Mouse (Mus musculus) CH12.LX (cell line): ENCODE results near the gene Olfr1495. TPM values are rescaled to one million over a fixed set of nuclear protein-coding genes. Genes with fewer than 3 reads are reported as not detected.
A peak's percentile ranks its signal among the peaks of the same experiment; 100 is the strongest.

Source experiments
- DNase-seq: peaks from one replicate; pipeline ENCODE4 v3.0.0-alpha.2; 2013; ENCODE audit errors: extremely low read depth
- H3K27ac ChIP-seq: 2 replicates; pipeline ENCODE4 v1.5.1; 2012; ENCODE audit warnings: low read depth, mild to moderate bottlenecking, control low read depth, moderate library complexity; ENCODE audit not compliant: insufficient read depth
- H3K27me3 ChIP-seq: replicated peaks from 2 replicates; pipeline ENCODE3; 2012; ENCODE audit warnings: inconsistent platforms
- H3K36me3 ChIP-seq, 2 experiments: replicated peaks in 1 of 2; 2 replicates each; pipeline versions ENCODE3 to v1.6.1; 2012; ENCODE audit warnings: inconsistent platforms in 1 of 2, low read length in 1 of 2, mild to moderate bottlenecking in 1 of 2, mixed read lengths in 1 of 2, moderate library complexity in 1 of 2; ENCODE audit not compliant: control insufficient read depth in 1 of 2, insufficient read depth in 1 of 2
- H3K4me1 ChIP-seq, 2 experiments: 2 replicates each; pipeline ENCODE4 v1.6.1; 2012; ENCODE audit warnings: inconsistent platforms in 1 of 2, moderate library complexity in 1 of 2; ENCODE audit not compliant: insufficient read depth in 2 of 2, control insufficient read depth in 1 of 2
- H3K4me2 ChIP-seq: 2 replicates; pipeline ENCODE4 v1.6.1; 2012; ENCODE audit warnings: low read depth, mild to moderate bottlenecking, control low read depth; ENCODE audit not compliant: poor library complexity, insufficient read depth, severe bottlenecking
- H3K4me3 ChIP-seq, 3 experiments: fragments of 150-350 bp in 1 of 3; sonication (generic) in 1 of 3; replicated peaks in 1 of 3; 2 replicates each; pipeline versions ENCODE3 to v1.5.1; 2011 to 2012; ENCODE audit warnings: low read depth in 2 of 3, low read length in 2 of 3, mild to moderate bottlenecking in 2 of 3, moderate library complexity in 2 of 3, control low read depth in 1 of 3, improper control_type of control experiment in 1 of 3, inconsistent platforms in 1 of 3, mixed read lengths in 1 of 3; ENCODE audit not compliant: poor library complexity in 1 of 3
- H3K79me2 ChIP-seq: replicated peaks from 2 replicates; pipeline ENCODE4 v1.6.1; 2012; ENCODE audit warnings: mild to moderate bottlenecking, moderate library complexity; ENCODE audit not compliant: control insufficient read depth, poor library complexity, insufficient read depth, severe bottlenecking; ENCODE audit errors: extremely low read depth
- H3K9ac ChIP-seq: 2 replicates; pipeline ENCODE4 v1.6.1; 2012; ENCODE audit warnings: low read depth, mild to moderate bottlenecking, control low read depth, moderate library complexity; ENCODE audit not compliant: insufficient read depth
- H3K9me3 ChIP-seq: replicated peaks from 2 replicates; pipeline ENCODE3; 2012; ENCODE audit warnings: low read length, inconsistent platforms, mixed read lengths
- CHD1 ChIP-seq: IDR thresholded peaks from 2 replicates; pipeline ENCODE4 v1.6.1; 2012; ENCODE audit warnings: low read depth, low read length, improper control_type of control experiment, inconsistent platforms
- CHD2 ChIP-seq: IDR thresholded peaks from 2 replicates; pipeline ENCODE4 v1.6.1; 2011; ENCODE audit warnings: low read length, improper control_type of control experiment
- CTCF ChIP-seq, 2 experiments: IDR thresholded peaks in 1 of 2; conservative IDR thresholded peaks in 1 of 2; 2 replicates each; pipeline ENCODE4 v1.5.1; 2011 to 2012; ENCODE audit warnings: low read depth in 2 of 2, low read length in 2 of 2, improper control_type of control experiment in 1 of 2, inconsistent platforms in 1 of 2, mild to moderate bottlenecking in 1 of 2, moderate library complexity in 1 of 2
- EP300 ChIP-seq: IDR thresholded peaks from 2 replicates; pipeline ENCODE4 v1.6.1; 2011; ENCODE audit warnings: low read length, improper control_type of control experiment
- HCFC1 ChIP-seq: IDR thresholded peaks from 2 replicates; pipeline ENCODE4 v1.6.1; 2012; ENCODE audit warnings: low read depth, mild to moderate bottlenecking, inconsistent platforms, low read length, improper control_type of control experiment
- IRF4 ChIP-seq: IDR thresholded peaks from 2 replicates; pipeline ENCODE4 v1.6.1; 2014; ENCODE audit warnings: low read depth, mild to moderate bottlenecking, inconsistent platforms, low read length, improper control_type of control experiment
- KAT2A ChIP-seq: IDR thresholded peaks from 2 replicates; pipeline ENCODE4 v1.6.1; 2012; ENCODE audit warnings: low read length, improper control_type of control experiment, inconsistent platforms; ENCODE audit not compliant: insufficient replicate concordance
- MAFK ChIP-seq: IDR thresholded peaks from 2 replicates; pipeline ENCODE4 v1.6.1; 2011; ENCODE audit warnings: low read length, improper control_type of control experiment; ENCODE audit not compliant: insufficient replicate concordance
- MXI1 ChIP-seq: IDR thresholded peaks from 2 replicates; pipeline ENCODE4 v1.6.1; 2011; ENCODE audit warnings: mild to moderate bottlenecking, low read depth, low read length, improper control_type of control experiment
- NRF1 ChIP-seq: IDR thresholded peaks from 2 replicates; pipeline ENCODE4 v1.6.1; 2014; ENCODE audit warnings: low read depth, mild to moderate bottlenecking, inconsistent platforms, low read length, improper control_type of control experiment, moderate library complexity
- POLR2A ChIP-seq: IDR thresholded peaks from 2 replicates; pipeline ENCODE4 v1.6.1; 2011; ENCODE audit warnings: low read depth, mild to moderate bottlenecking, improper control_type of control experiment, low read length
- POLR2AphosphoS2 ChIP-seq: IDR thresholded peaks from 2 replicates; pipeline ENCODE4 v1.6.1; 2011; ENCODE audit warnings: low read depth, low read length, improper control_type of control experiment
- RAD21 ChIP-seq: IDR thresholded peaks from 2 replicates; pipeline ENCODE4 v1.6.1; 2011; ENCODE audit warnings: low read depth, mild to moderate bottlenecking, low read length, improper control_type of control experiment, moderate library complexity
- SIN3A ChIP-seq: IDR thresholded peaks from 2 replicates; pipeline ENCODE4 v1.6.1; 2012; ENCODE audit warnings: low read length, improper control_type of control experiment, inconsistent platforms
- SMC3 ChIP-seq: IDR thresholded peaks from 2 replicates; pipeline ENCODE4 v1.6.1; 2011; ENCODE audit warnings: low read depth, low read length, improper control_type of control experiment
- TBP ChIP-seq: conservative IDR thresholded peaks from 2 replicates; pipeline ENCODE4 v1.6.1; 2011; ENCODE audit warnings: low read depth, low read length, improper control_type of control experiment
- TCF12 ChIP-seq: IDR thresholded peaks from 2 replicates; pipeline ENCODE4 v1.6.1; 2014; ENCODE audit warnings: low read depth, mild to moderate bottlenecking, inconsistent platforms, low read length, improper control_type of control experiment
- UBTF ChIP-seq: IDR thresholded peaks from 2 replicates; pipeline ENCODE4 v1.6.1; 2012; ENCODE audit warnings: low read depth, mild to moderate bottlenecking, inconsistent platforms, low read length, improper control_type of control experiment, moderate library complexity
- ZKSCAN1 ChIP-seq: IDR thresholded peaks from 2 replicates; pipeline ENCODE4 v1.6.1; 2012; ENCODE audit warnings: low read depth, inconsistent platforms, low read length, improper control_type of control experiment, borderline replicate concordance
- dilution Hi-C: fragments of 300-500 bp; cut with MboI; formaldehyde crosslinking; loops from 2 replicates; pipeline ENCODE4 v1.14.3; 2020; ENCODE audit warnings: low sequenced_read_pairs; ENCODE audit not compliant: extremely low pct_unique_long_range_greater_than_20kb, extremely low pct_ligation_motif_present
- in situ Hi-C: fragments of 300-500 bp; cut with MboI; formaldehyde crosslinking; loops from 3 replicates; pipeline ENCODE4 v1.14.3; 2019; ENCODE audit warnings: low sequenced_read_pairs, low pct_ligation_motif_present, low pct_unique_long_range_greater_than_20kb, mixed read lengths
- polyA plus RNA-seq: library from polyadenylated mRNA; unstranded; fragments of >175 nt; gene quantifications from 2 replicates; pipeline ENCODE4 v1.2.1, GENCODE M21; 2012; ENCODE audit warnings: low read depth; ENCODE audit not compliant: insufficient read length
- total RNA-seq, 2 experiments: library from RNA; depleted of rRNA; stranded (reverse); fragments of 300-350 nt in 1 of 2; fragments of >200 nt in 1 of 2; gene quantifications; 2 replicates each; pipeline ENCODE4 v1.2.3; 2012 to 2014

Gene Olfr1495
- total and polyA plus RNA-seq, 3 experiments, result not detected

- Histone ChIP-seq H3K36me3 (no peaks in the 10 kb centered on the region), H3K4me1 (no peaks in the 10 kb centered on the region), H3K4me2 (peak overlapping the region; percentile 24; the same call in 1 of the 2 replicates), H3K9me3 (no peaks in the 10 kb centered on the region), H3K27me3 (no peaks in the 10 kb centered on the region), H3K9ac (no peak overlapping the region), H3K4me3 (no peak overlapping the region), H3K79me2 (no peaks in the 10 kb centered on the region), H3K27ac (no peak overlapping the region)
- TF ChIP-seq TBP (no peak), RAD21 (peak; percentile 54), CTCF (conservative IDR thresholded peaks at IDR 0.05 in 1 of 2, IDR thresholded peaks at IDR 0.05 in 1 of 2; ENCODE audit: low read depth in 2 of 2, low read length in 2 of 2) (peak in 1 of 2 experiments; percentile 67; a peak in 2 of 4 replicates), IRF4 (no peak), SMC3 (peak; percentile 62)
- DNase-seq, result peak; percentile 10
- in situ Hi-C loops, result no loop called here
- dilution Hi-C loops, result no loop called here
Observed at GRCm38 (mm10) chr19:13768565-13769276, 4.3 kb downstream of the Olfr1495 start.

- Histone ChIP-seq H3K9ac (no peak within 1 kb of the TSS), H3K27ac (no peak within 1 kb of the TSS), H3K9me3 (no peaks in the 10 kb centered on the region), H3K79me2 (no peaks in the 10 kb centered on the region), H3K36me3 (no peaks in the 10 kb centered on the region), H3K4me2 (no peak within 1 kb of the TSS), H3K4me1 (no peaks in the 10 kb centered on the region), H3K27me3 (no peaks in the 10 kb centered on the region), H3K4me3 (no peak within 1 kb of the TSS)
- TF ChIP-seq EP300, result no peak
- no peak for TF ChIP-seq MAFK
- no peak for TF ChIP-seq CHD2
- TF ChIP-seq TCF12, result no peak
- no peak for TF ChIP-seq POLR2AphosphoS2
- TF ChIP-seq RAD21, result no peak
- TF ChIP-seq CHD1, result no peak
- TF ChIP-seq KAT2A, result no peak
- TF ChIP-seq ZKSCAN1, result no peak
- no peak for TF ChIP-seq NRF1
- TF ChIP-seq HCFC1, result no peak
- no peak for TF ChIP-seq SIN3A
- no peak for TF ChIP-seq POLR2A
- no peak for TF ChIP-seq MXI1
- no peak for TF ChIP-seq UBTF
- no peak for TF ChIP-seq SMC3
- dilution Hi-C loops, result no loop called here
- no peak for DNase-seq
- in situ Hi-C loops, result no loop called here
Observed at GRCm38 (mm10) chr19:13777578-13777977, 13.2 kb downstream of the Olfr1495 start, which contains the start of gene Olfr1496. Olfr1496 (plus strand) TSS chr19:13777878.
